Mouse (Mus musculus) liver, adult 10 weeks (tissue): ENCODE data around the gene Clec2i. TPM values are rescaled to one million over a fixed set of nuclear protein-coding genes. Genes with fewer than 3 reads are reported as not detected.

Experiments used
- polyA plus RNA-seq: library from polyadenylated mRNA; stranded (reverse); fragments of 350-450 nt; fragmentation: Illumina TruSeq; extraction: RNeasy Lipid Tissue Mini Kit (QIAGEN cat#74804); gene quantifications from one replicate; pipeline ENCODE4 v1.2.3, GENCODE M21; 2014; ENCODE audit warnings: low read depth, low replicate concordance

Gene Clec2i
- 0.85 TPM for polyA plus RNA-seq

DNA sequence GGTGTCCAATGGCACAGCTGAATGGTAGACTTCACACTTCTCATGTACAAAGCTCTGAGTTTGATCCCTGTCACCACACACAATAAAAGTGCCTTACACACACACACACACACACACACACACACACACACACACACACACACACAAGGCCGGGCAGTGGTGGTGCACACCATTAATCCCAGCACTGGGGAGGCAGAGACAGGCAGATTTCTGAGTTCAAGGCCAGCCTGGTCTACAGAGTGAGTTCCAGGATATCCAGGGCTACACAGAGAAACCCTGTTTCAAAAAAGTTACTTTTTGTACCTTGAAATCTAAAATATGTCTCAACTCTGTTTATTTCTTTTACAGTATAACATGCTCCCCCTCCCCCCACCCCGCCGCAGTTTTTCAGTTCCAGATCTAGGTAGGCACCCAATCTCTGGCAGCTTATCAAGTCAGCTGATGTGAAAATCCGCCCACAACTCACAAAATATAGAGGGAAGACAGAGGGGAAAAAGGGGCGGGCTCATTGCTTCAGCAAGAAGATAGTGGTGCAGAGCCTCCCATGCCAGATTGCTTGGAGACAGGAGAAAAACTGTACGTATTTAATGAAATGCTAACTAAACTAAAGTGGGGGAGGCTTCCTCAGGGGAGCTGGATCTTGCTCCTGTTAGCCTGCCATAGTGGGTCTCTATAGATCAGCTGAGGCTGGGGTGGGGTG is at the start of gene Clec2i:
Clec2i (plus strand) TSS at position 498 of the 700 bp plus-strand sequence.

GRCm38 (mm10) chr6:128890948-128891355 is 3.6 kb downstream of the Clec2i start, which contains the start of gene BC035044:
BC035044 (minus strand) TSS chr6:128891126.

GRCm38 (mm10) chr6:128934081-128934480 is 46.7 kb downstream of the Clec2i start, which contains the start of gene Clec2g:
Clec2g (plus strand) TSS chr6:128934381.

Other genes with a start within 250 kb of the Clec2i start
- gene Clec2h, start 225.2 kb upstream of the Clec2i start, polyA plus RNA-seq, result 16.9 TPM
- gene Klrb1, start 164.5 kb upstream of the Clec2i start, polyA plus RNA-seq, result not detected
- 1.0 TPM for gene Klrb1c, start 98.4 kb upstream of the Clec2i start, polyA plus RNA-seq
- gene Gm44511, start 61.3 kb upstream of the Clec2i start, polyA plus RNA-seq, result not detected
- gene Klrb1b, start 61.3 kb upstream of the Clec2i start, polyA plus RNA-seq, result not detected
- gene BC035044, start 3.5 kb downstream of the Clec2i start, polyA plus RNA-seq, result 0.85 TPM
- gene Clec2g, start 46.8 kb downstream of the Clec2i start, polyA plus RNA-seq, result not detected
- gene Klrb1f, start 158.3 kb downstream of the Clec2i start, polyA plus RNA-seq, result not detected
- gene Clec2e, start 213.3 kb downstream of the Clec2i start, polyA plus RNA-seq, result 0.29 TPM